Mouse (Mus musculus): ENCODE results near the gene Igfals.

The Igfals gene

GRCm38 (mm10) chr17:24894061-24894994 lies 28.5 kb downstream of the Igfals start:
- DNase-seq (ENCODE audit: low read depth, low spot score), result no peak

GRCm38 (mm10) chr17:24894995-24895547 lies 29.3 kb downstream of the Igfals start, which contains the start of the genes Eme2 and Mrps34:
Gene Eme2 (minus strand): TSS chr17:24895087.
Gene Mrps34 (plus strand): TSS chr17:24895116.
- DNase-seq (ENCODE audit: low read depth, low spot score), result peak; percentile 80

DNA sequence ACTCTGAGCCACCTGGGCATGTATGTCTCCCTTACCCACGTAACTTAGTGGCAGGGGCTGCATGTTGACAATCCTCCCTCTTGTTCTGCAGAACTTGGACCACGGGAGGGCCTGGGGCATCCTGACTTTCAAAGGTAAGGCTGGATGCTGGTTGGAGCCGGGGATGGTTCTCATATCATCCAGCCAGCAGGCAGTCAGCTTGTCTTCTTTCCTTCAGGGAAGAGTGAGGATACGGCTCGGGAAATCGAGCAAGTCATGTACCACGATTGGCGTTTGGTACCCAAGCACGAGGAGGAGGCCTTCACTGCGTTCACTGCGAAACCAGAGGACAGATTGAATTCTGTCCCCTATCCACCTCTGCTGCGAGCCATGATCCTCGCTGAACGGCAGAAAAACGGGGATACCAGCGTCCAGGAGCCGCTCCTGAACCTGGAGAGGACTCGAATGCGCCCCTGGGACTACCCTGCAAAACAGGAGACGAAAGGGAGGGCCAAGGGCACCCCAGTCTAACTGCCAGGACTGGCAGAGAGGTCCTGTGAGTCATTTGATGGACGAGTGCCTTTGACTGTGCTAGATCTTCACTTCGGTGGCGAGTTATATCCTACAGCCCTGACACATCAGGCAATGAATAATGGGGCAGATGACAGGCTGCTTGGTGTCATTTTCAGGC lies 29.9 kb downstream of the Igfals start:
- no peak for DNase-seq (ENCODE audit: low read depth, low spot score)

DNA sequence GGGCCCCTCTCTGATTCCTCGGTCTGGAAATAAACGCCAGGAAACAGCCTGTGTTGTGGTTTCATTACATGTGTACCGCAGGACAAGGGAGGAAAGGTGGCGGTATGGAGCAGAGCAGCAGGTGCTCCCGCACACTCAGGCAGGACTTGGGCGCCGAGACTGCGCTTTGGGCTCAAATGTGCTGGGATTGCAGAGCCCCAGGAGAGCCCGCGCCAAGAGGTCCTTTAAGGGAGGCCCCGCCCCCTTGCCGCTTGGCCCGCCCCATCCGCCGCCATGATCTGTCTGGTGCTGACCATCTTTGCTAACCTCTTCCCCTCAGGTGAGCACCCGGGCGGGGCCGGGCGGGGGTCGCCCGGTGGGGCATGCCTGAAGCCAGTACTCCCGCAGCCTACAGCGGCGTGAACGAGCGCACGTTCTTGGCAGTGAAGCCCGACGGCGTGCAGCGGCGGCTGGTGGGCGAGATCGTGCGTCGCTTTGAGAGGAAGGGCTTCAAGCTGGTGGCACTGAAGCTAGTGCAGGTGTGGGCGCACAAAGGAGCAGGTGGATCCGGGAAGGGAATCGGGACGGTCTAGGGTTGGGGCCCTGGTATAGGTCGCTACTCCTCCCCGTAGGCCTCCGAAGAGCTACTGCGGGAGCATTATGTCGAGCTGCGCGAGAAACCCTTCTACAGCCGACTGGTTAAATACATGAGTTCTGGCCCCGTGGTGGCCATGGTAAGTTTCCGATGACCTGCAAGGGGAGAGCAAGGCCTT lies 30.6 kb downstream of the Igfals start, which contains the start of gene Nme3:
Nme3 (plus strand) TSS at position 260 of the 752 bp plus-strand sequence.
- peak; percentile 42 for DNase-seq (ENCODE audit: low read depth, low spot score)

DNA sequence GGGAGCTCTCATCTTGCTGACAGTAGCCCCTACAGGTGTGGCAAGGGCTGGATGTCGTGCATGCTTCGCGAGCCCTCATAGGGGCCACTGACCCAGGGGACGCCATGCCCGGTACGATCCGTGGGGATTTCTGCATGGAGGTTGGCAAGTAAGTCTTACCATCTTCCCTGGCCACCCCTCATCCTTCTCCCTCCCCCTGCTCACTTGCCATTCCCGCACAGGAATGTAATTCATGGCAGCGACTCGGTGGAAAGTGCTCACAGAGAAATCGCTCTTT lies 31.1 kb downstream of the Igfals start:
- no peak for DNase-seq (ENCODE audit: low read depth, low spot score)

GRCm38 (mm10) chr17:24897600-24897999 lies 31.8 kb downstream of the Igfals start:
- DNase-seq (ENCODE audit: low read depth, low spot score), result no peak

DNA sequence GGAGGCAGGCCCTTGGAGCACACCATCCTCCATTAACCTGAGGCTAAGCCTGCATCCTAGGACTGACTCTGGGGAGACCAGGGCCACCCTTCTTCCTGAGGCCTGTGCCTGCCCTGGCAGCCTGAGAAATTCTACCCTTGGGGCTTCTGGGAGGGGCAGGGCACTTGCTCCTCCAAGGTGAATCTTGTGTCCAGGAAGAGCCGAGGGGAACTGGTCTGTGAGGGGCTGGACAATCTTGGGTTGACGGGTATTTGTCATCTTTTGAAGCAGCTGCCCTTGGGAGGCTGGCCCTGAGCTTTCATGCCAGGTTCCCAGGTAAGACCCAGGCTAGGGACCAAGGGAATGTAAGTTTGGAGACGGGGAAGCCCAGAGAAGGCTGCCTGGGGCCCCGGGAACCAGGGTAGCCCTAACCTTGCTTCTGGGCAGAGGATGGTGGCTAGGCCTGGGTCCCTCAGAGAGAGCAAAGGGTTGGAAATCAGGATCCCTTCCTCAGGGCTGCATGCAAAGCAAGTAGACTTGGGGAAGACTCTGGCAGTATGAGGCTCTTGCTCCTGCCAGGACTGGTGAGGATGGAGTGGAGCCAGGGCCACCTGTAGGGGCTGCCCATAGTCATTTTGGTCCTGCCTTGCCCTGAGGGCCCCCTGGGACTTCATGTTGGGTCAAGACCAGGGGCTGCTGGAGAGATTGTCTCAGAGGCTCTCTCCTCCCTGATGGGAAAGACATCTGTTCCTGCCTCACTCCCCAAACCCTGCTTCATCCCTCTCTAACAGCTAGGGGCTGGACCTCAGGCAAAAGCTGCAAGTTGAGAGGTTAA lies 32.5 kb downstream of the Igfals start:
- no peak for DNase-seq (ENCODE audit: low read depth, low spot score)

DNA sequence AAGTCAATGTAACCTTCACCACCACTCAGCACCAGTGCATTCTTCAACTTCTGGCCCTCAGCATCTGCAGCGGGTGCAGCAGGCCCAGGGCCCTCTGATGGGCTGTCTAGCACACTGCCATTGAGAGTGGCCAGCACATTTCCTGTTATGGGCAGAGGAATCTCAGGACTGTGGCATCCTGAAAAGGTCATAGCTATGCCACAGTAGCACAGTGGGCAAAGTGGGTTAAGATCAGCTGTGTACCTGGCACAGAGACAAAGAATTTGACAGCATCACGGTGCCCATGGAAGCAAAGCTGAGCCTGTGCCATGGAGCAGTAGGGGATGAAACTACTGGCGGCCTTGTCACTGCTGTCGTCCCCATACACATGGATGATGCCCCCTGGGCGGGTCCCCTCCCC lies 33.4 kb downstream of the Igfals start:
- no peak for DNase-seq (ENCODE audit: low read depth, low spot score)

GRCm38 (mm10) chr17:24900014-24900413 lies 34.2 kb downstream of the Igfals start:
- DNase-seq (ENCODE audit: low read depth, low spot score), result no peak

DNA sequence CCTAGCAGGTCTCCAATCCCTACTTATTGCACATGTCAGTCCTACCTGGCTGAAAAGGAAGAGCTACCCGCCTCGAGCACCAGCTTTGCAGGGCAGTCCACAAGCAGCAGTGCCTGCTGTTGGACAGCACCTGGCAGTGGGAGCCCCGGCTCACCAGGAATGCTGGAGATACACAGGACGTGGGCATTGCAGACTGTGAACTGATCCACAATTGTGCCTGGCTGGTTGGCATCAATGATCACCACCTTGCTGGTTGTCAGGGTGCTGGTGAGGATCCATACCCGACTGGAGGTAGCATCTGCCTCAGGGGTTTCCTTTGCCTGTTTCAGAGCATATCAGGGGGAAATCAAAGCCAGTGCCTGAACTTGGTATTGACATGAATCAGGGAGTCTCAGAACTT lies 36.3 kb downstream of the Igfals start:
- DNase-seq (ENCODE audit: low read depth, low spot score), result no peak

DNA sequence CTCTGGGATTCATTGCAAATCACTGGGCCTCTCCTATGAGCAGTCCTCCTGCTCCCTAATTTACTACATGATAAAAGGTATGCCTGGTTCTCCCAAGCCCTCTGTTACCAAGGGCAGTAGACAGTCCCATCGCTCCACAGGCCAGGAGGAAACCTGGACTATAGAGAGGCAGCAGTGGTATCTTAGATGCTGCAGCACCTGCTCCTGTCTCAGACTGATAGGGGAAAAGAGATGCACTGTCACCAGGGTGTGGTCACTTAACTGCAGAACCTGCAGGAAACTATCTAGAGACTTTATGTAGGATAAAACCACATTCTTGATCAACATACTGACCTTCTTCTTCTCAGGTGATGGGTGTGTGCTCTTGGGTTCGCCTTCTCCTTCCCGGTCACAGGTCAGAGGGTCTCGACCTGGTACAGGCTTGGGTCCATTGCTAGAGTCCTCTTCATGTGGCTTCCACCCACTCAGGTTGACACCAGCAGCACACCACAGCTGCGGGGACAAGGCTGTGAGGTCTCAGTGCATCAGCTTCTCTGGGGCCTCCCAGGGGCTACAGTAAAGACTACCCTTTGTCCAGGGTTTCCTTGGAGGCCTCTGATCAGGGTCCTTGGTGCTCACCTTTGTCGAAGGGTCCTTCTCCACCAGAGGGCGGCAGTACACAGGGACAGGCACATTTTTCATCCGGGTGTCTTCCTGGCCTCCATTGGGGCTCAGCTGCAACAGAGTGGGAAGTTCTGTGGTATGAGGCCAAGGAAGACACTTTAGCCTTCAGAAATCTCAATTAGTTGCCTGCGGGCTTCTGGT lies 37.1 kb downstream of the Igfals start:
- no peak for DNase-seq (ENCODE audit: low read depth, low spot score)

- DNase-seq (ENCODE audit: low read depth, low spot score), result no peak
Observed at GRCm38 (mm10) chr17:24903767-24904166, 38.0 kb downstream of the Igfals start.

- no peak for DNase-seq (ENCODE audit: low read depth, low spot score)
Observed at GRCm38 (mm10) chr17:24907591-24907990, 41.8 kb downstream of the Igfals start.

DNA sequence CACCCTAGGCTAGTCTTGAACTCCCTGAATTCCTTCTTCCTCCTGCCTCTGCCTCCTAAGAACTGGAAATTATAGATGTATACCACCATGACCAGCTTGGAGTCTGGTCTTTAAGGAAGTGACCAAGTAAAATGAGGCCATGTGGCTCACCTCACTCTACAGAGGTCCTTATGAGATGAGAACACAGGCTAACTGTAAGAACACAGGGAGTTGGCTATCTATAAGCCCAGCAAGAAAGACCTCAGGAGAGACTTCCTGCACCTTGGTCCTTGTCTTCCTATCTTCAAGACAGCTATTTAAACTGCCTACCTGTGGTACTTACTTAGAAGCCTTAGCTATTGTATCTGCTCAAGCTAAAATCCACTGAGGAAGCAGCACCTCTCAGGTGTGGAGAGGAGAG lies 48.2 kb downstream of the Igfals start:
- no peak for DNase-seq (ENCODE audit: low read depth, low spot score)

GRCm38 (mm10) chr17:24923246-24923645 lies 57.4 kb downstream of the Igfals start:
- DNase-seq (ENCODE audit: low read depth, low spot score), result no peak

DNA sequence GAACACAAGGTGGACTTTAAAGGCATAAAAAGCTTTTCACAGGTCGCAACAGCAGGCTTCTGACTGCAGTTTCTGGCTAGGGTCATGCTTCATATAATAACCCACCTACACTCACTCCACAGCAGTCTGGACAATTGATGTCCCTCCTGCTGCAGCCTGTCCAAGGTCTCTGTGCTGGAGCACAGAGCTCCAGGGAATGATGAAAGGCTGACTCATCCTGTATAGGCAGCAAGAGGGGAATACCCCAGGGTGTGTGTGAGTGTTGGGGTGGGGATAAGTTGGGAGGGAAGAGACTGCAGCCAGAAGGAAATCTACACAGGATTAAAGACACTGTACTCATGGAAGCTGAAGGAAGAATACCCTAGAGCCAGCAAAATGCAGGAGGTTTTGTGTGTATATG lies 63.7 kb downstream of the Igfals start:
- no peak for DNase-seq (ENCODE audit: low read depth, low spot score)
